Mouse (Mus musculus) frontal cortex, postnatal 14 days (tissue): ENCODE measurements around the gene Adamts16.
"Not testable (repeated sequence)": the region's sequence is repeated elsewhere in the genome, so short reads cannot be mapped to it uniquely, and the experiment has no call there.

Source experiments
- DNase-seq, 2 experiments: peaks; one replicate each; pipeline ENCODE4 v3.0.0; 2022; ENCODE audit warnings: low spot score in 2 of 2

The Adamts16 gene

DNA sequence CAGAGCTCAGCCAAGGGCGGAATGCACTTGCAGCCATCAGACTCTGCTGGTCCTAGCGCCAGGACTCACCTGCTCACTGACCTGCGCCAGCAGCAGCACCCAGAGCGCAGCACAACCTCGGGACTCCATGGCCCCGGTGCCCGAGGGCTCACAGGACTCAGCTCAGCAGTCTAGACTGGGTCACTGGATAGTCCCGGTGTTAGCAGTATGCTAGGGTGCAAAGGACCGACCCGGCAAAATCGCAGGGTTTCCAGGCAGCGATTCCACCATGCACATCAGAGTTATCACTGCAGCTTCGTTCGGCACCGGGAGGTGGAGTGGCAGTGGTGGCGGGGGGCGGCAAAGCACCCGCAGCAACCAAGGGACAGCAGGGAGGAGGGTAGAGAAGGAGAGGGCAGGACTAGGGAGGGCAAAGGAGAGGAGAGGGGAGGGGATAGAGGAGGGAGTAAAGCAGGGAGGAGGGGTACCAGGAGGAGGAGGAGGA lies at the start of gene Adamts16:
Adamts16 (minus strand) TSS at position 391 of the 484 bp plus-strand sequence.
- DNase-seq, result no peak

DNA sequence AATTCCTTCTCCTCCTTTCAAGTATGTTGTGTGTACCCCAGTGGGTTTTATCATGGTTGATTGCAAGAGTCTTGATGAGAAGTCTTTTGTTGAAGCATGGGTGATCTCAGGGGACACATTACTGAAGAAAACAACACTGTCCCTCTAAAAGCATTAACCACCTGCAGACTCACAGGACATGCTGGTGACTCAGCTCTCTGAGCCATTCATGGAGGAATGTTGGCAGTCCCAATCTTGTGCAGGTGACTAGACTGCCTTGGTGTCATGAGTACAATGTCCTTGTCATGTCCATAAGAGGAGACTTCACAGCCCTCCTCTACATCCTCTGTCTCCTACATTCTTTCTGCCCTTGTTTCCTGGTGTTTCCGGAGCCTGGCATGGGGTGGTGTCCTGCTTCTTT lies 45.5 kb upstream of the Adamts16 start:
- DNase-seq, result no peak

DNA sequence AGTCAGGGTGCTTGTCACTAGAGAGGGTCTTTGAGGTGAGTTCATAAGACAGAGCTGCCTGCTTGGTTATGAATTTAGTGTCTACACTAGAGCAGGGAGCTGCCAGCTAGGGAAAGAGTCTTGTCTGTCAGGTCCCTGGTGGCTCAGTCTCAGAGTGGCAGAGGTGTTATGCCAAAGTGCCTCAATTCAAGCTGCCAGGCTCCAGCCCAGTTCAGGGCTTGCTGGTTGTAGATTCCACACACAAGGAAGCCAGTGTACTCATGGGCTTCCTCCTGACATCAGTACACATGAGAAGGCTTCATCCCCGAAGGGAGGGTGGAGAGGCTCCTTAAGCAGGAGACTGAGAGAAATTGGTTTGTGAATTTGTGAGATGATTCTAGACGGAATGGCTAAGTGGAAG lies 43.4 kb upstream of the Adamts16 start:
- DNase-seq, result no peak

DNA sequence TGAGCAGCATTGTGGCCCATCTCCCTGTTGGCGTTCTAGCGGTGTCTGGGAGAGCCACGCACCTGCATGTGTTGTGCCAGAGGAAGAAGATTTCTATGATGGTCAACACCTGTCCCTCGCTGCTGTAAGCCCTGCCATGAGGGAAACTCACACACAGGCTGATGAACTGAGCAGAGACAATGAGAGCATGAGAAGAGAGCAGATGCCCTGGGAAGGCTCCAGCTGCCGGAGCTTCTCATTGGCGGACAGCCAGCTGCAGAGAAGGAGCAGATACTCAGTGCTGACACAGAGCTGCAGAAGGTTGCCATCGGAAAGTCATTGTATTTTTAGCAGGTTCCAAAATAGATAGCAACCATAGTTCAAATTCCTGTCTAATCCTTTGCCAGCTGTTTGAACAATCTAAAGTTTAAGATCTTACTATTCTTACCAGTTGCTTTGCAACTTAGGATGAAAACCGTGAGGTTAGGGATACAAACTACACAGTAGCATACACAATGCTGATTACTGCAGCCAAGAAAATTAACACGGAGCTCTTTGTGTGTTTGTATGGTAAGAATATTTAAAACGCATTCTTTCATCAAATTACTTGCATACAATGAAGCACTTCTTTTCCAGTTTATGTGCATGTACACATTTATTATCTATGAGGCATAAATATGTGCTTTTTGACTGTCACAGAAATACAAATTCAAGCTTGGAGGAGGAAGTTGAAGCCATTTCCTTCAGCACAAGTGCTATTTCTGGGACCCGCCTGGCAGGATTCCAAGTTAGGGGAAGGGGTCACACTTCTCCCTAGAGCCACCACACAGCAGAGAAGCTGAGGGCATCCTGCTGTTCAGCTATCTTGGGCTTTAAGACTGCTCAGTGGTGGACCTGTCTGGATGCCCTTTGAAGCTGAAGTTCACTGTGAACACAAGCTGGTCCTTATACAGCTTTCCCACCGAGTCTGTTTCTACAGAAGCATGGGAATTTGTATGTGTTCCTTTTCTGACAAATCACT lies 42.6 kb upstream of the Adamts16 start:
- DNase-seq, result peak; percentile 68 to 72

DNA sequence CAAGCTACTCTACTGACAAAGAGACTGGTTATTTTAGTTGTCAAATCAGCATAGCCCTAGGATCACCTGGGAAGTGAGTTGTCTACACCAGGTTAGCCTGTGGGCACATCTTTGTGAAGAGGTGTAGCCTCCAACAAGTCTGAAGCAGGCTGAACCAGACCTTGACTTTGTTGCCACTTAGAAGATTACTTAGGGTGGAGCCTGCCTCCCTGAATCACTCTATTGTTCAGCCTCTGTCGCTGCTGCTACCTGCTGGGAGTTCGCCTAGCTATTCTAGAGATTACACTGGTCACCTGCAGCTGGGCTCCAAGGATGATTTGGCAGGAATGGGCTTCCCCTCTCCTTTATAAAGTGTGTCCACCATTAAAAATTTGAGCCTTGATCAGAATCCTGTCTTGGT lies 38.4 kb upstream of the Adamts16 start:
- not testable (repeated sequence) for DNase-seq

DNA sequence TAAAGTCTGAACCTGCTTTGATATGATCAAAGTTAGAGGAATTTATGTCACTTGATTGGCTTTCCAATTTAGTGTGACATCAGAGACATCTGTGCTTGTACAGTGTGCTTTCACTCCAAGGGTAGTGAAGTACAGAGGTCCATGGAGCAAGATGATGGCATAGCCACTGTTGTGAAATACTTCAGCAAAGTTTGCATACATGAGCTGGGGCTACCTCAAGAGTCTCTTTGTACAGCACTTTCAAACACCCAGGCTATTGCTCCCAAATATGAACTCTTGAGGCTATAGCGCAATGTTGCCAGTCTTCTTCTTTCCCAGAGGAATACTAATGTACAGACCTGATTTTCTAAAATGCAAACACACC lies 35.9 kb upstream of the Adamts16 start:
- DNase-seq, result no peak

DNA sequence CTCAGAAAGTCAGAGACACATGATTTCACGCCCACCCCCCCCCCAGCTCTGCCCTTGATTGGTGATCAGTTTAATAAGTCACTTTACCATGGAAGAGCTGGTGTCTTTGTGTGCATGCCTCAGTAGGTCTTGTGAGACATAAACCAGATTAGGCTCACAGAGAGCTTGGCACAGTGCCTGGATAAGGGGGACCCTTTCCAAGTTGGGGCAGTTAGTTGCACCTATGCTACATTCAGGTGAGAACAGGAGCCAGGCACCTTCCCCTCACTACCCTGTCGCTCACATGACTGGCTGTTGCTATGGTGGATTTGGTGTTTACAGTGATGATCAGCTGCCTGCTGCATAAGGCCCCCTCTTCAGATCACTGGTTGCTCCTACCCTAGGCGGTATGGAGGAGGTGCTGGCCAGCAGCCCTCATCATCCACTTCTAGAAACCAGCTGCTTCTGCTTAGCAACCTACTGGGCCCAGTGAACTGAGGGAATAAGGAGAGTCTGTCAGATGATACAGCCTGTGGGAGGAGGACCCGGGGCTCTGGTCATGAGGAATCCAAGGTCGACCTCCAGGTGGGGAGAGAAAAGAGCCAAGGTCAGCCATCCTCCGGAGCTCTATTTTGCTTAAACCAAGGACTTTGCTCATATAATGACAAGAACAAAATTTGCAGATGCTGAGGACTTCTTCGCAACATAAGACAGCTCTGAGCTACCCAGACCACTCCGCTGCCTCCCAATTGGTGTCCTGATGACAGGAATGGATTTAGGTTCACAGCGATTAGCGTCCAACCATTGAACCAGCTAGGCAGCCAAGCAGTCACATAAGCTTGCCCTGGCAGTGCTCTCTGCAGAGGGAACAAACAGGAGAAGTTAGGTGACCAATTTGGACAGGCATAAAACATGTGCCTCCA lies 35.3 kb upstream of the Adamts16 start:
- DNase-seq, result no peak

DNA sequence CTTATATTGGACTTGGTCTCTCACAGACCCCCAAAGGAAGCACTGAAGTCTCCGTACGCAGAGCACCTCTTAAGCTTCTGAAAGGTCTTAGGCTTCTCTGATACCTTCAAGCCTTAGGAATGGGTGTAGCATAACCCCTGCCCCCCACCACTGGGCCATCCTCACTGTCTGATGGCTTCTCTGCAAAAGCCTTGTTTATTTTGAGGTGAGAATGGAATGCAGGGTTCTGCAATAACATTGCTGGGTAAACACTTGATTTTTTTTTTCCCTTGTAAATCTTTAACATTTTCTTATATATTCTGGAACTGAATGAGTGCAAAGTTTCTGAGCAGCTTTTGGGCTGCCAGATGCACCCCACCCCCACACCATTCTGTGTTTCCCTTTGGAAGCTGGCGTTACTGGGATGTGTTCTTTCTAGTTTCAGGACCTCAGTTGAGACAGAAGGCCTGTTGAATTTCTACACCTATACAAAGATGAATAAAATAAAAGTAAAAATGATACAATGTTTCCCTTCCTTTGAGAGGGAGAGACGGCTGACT lies 33.9 kb upstream of the Adamts16 start:
- no peak for DNase-seq

DNA sequence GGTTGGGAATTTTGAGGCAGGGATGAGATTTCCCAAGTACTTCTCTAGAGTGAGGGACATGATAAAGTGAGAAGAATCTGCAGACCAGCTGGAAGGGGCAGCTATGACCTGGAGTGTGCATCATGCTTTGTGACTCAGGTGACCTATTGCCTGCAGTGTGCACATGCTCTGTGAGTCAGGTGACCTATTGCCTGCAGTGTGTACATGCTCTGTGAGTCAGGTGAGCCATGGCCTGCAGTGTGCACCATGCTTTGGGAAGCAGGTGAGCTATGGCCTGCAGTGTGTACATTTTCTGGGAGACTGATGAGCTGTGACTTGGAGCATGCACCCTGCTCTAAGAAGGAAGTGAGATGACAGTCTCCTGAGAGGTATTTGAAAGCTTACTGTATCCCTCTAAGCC lies 33.1 kb upstream of the Adamts16 start:
- DNase-seq, result no peak

DNA sequence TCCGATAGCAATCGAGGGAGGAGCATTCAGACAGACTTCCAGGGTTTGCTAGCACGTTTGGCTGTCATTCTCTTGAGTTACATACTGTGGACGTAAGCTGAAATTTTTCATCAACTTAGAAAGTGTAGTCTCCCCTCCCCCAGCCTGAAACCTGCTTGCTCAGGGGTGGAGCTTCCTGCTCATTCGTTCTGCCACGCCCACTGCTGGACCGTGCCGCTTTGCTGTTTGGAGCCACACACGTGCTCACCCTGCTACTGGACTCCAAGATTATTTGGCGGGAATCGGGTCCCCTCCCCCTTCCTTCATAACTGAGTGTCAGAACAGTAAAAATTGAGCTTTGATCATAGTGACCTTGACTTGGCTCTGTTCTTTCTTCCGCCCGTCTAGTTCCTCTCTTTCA lies 32.2 kb upstream of the Adamts16 start:
- DNase-seq, result not testable (repeated sequence)

DNA sequence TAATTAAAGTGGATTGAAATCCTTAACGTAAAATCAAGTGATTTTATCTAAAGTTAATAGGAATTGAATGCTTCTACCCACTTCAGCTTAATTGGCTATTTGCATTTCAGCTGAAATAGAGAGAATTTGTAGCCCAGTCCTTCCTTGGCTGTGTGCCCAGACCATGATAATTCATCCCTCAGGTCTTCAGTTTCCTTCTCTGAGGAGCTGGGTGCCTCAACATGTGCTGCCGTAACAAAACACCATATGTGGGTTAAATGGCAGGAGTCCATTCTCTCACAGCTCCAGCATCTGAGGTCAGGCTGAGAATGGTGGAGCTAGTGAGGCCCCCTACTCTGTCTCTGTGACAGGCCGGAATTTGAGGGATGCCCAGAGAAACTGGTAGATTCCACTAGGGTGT lies 29.4 kb upstream of the Adamts16 start:
- no peak for DNase-seq

DNA sequence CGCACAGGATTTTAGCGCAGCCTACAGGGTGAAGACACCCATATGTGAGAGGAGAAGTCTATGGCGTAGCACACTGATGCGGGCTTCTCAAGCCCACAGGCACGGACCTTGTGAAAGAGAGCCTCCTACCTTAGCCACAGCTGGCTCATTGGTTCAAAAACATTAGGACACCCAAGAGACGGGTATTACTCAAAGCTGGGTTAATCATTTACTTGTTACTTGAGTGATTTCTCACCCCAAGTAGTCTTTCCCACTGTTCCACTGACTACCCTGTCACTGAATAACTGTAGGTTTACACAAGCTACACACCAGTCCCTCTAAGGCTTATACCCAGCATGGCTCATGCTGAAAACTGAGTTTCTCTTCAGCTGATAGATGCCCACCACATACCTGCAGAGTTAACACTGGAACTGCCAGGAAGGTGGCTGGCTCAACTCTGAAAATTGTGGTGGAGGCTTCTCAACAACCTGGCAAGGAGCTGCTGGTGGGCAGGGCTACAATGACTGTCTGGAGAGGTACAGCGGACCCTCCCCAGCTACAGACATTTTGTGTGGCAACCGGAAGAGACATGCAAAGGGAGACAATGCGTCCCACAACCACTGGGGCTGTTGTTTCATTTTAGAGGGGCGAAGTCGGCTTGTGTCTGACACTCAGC lies 25.5 kb upstream of the Adamts16 start:
- DNase-seq, result no peak

DNA sequence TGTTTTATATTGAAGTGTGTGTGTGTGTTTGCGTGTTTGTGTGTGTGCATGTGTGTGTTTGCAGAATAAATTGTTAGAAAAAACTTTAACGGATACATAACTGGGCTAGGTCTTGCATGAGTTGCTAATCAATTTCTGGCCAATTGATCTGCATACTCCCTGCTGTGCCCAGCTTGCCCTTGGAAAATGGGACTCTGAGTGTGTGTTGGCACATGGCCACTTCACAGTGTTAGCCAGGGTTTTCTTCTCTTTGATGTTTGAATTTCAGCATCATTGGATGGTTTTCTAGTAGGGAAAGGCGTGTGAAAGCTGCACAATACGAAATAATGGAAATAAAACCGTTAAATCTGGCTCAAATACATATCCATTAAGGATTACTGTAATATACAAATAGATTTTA lies 24.3 kb upstream of the Adamts16 start:
- no peak for DNase-seq

DNA sequence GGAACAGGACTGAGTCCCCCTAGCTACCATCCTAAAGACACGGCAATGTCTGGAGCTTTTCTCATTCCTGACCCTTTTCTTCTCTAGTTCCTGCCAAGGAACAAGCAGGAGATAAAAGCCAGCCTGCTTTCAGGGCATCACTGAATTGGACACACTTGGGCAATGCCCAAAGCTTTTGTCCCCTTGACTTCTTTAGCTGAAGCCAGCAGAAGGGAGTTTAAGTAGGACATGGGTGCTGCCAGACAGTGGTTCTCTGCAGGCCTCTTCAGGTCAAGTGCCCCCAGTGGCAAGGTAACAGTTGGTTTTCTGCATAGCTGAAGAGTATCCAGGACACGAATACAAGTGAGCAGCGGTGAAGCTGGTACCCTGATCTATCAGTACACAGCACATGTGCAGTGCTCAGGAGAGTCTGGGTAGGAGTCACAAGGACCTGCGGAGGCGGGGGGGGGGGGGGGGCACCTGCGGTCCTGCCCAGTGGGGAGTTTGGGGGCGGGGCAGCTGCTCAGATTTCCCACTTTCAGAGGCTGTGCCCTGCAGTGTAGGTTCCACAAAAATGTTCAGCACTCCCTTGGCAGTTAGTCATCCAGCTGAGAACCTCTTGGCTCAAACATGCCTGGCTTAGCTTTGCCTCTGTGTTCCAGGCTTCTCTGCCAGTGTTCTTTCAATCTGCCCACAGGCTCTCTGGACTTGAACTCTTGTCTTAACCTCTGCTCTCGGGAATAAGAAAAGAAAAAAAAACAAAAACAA lies 20.7 kb upstream of the Adamts16 start:
- no peak for DNase-seq

DNA sequence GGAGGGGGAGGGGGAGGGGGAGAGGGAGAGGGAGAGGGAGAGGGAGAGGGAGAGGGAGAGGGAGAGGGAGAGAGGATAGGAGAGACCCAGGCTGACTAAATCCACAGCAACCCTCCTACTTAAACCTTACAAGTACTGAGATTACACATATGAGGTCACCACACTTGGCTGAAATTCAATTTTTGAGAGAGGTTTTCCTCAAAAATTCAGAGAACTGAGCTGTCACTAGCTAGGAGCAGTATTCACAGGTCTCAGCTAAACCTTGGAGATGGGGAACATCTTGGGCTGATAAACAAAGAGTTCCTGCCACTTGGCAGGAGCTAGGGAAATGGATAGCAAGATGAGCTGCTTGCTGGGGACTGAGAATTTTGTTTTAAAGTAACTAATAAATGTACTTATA lies 12.0 kb upstream of the Adamts16 start:
- DNase-seq, result no peak

DNA sequence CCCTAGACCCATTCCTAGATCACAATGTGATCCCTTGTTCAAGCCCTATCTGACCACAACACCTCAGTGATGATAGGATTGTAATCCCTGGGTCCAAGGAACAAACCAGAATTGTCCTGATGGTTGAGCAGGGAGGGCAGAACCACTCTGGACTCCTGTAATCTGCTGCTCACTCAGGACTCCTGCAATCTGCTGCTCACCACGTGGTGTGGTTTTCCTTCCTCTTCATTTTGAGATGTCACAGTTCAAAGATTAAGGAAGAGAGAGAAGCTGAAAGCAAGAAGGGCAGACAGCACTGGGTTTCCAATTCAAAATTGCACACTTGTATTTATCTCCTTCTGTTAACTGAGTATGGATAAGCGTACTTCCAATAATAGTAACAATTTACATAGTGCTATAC lies 5.3 kb upstream of the Adamts16 start:
- DNase-seq, result no peak

DNA sequence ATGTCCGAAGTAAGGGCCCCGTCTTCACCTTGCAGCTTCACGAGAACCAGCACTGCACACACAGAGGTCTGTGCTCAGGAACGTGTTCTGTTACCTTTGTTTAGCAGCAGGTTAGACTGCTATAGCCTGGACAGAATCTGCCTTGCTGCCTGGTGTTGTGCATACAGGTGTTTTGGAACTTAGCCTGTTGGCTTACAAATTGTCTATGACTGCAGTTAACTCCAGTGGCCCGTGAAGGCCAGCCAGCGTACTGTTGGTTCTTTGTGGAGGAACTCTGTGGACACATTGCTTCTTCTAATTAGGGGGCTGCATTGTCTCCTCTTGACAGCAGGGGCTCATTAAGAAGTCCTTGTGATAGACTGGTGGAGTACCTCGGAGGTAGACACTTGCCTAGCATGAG lies 3.9 kb upstream of the Adamts16 start:
- DNase-seq, result no peak

DNA sequence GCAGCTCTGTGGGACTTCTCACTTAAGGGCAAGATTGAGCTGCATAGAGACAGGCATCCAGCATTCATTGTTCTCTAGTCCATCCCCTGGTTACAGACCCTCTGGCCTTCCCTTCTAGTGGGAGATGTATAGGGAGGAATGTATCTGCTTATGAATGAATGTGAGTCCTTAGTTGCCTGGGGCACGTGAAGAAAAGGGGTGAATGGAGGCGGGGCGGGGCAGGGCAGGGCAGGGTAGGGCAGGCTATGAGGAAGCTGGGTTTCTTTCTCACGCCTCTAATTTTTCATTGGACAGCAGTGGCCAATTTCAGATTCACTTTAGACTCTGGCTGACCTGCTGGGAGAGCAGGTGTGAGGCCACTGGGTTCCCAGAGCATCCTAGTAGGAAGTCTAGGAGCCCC lies 515 bp upstream of the Adamts16 start:
- no peak for DNase-seq

DNA sequence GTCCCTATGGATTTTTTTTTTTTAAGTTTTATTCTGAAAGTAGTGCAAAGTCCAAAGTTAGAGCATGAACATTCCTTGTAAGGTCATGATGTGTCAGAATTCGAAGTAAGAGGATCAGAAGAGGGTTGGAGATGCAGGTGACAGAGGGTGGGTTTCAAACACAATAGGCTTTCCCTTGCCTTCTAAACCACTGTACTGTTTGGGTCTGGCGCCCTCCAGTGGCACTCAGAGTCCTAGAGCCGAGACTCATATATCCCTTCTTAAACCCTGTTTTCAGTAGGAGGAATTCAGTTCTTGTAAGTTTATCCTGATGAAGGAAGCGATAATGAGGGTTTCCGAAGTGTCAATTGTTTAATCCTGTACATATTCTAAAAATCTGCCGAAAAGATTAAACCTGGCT lies 1.4 kb downstream of the Adamts16 start:
- peak; percentile 61 to 80 for DNase-seq

DNA sequence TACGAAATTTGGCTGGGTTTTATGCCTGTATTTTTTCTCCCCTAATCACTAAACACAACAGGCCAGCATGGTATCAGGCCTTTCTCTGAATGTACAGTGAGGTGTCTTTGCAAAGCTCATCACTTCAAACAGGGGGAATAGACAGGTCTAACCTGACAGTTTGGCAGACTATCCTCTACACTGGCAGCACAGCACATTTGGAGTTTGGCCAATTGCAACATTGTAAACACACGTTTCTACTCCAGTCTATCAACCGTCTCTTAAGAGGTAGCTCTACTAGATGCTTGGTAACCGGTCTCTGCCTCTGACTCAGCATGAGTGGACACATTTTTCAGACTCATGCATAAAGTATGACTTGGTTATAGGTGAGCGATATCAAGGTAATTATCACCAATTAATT lies 4.0 kb downstream of the Adamts16 start:
- DNase-seq, result no peak

DNA sequence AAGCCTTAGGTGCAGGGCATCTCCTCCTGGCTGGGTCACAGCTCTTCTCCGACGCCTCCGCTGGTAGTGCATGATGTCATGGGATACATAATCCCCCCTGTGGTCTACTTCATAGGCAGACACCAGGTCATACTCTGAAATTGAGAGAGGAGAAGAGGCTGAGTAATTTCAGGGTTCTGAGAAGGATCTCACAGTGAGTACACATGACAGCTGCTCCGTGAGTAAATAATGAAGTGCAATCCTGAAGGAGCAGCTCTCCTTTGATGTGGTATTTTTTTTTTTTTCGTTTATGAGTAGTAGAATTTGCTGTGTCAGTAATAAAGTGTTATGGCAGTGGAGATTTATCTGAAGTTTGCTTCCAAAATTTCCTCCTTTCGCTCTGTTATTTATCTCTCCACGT lies 5.4 kb downstream of the Adamts16 start:
- DNase-seq, result no peak
